In genomic region chr10:61069248-61069647, GRCm38 (mm10) we compare ENCODE assay signal across 9 mouse cellular contexts. TPM values are rescaled to one million over a fixed set of nuclear protein-coding genes. Genes with fewer than 3 reads are reported as not detected.
DNase-seq lines count a peak whose midpoint lies in the region; ATAC-seq and TF ChIP-seq lines count a peak whose summit lies in the region.
"Had no signal": no experiment of that assay in that cellular context is flagged by ENCODE, and none has a peak within 500 bp of the region (broad histone marks: within the 10 kb centered on the region; RNA-seq: fewer than 3 reads in every experiment).

No protein-coding gene starts in this region.

- no peaks in the 10 kb centered on the region for H3K36me3 ChIP-seq in forebrain, embryonic 11.5 days (ENCODE audit: control insufficient read depth, insufficient read depth, low read length)
- H3K36me3 ChIP-seq in forebrain, embryonic 15.5 days: no peaks in the 10 kb centered on the region
- no peaks in the 10 kb centered on the region for H3K36me3 ChIP-seq in liver, embryonic 12.5 days
- no peaks in the 10 kb centered on the region for H3K36me3 ChIP-seq in liver, postnatal 0 days (replicated peaks; ENCODE audit: insufficient read depth, low read length)
- no peaks in the 10 kb centered on the region for H3K36me3 ChIP-seq in hindbrain, embryonic 15.5 days
- no peaks in the 10 kb centered on the region for H3K36me3 ChIP-seq in neural tube, embryonic 14.5 days (ENCODE audit: control insufficient read depth, insufficient read depth, low read length)

- H3K4me2 ChIP-seq in forebrain, embryonic 11.5 days (ENCODE audit: low read depth, low read length, severe bottlenecking): peak overlapping the region; percentile 9; the same call in 1 of the 2 replicates
- no peak overlapping the region for H3K4me2 ChIP-seq in forebrain, embryonic 15.5 days (replicated peaks)
- H3K4me2 ChIP-seq in liver, embryonic 12.5 days: peak overlapping the region; percentile 17; the same call in 1 of the 2 replicates
- no peak overlapping the region for H3K4me2 ChIP-seq in liver, postnatal 0 days (ENCODE audit: low read depth, low read length)
- peak overlapping the region; percentile 28; the same call in 1 of the 2 replicates for H3K4me2 ChIP-seq in hindbrain, embryonic 15.5 days
- peak overlapping the region; percentile 23; the same call in 1 of the 2 replicates for H3K4me2 ChIP-seq in neural tube, embryonic 14.5 days (ENCODE audit: low read depth, low read length)

- no peak for TF ChIP-seq CTCF in liver, postnatal 0 days (IDR thresholded peaks at IDR 0.05; ENCODE audit: low read depth)

- peaks cover 10% of the 10 kb centered on the region for H3K4me1 ChIP-seq in forebrain, embryonic 11.5 days (replicated peaks; ENCODE audit: control insufficient read depth, insufficient read depth, low read length)
- H3K4me1 ChIP-seq in forebrain, embryonic 15.5 days: 0 out of 2 replicates have a peak, but pooled peaks cover 5% of the 10 kb centered on the region
- H3K4me1 ChIP-seq in liver, embryonic 12.5 days: peaks cover 26% of the 10 kb centered on the region
- H3K4me1 ChIP-seq in liver, postnatal 0 days (ENCODE audit: insufficient read depth): no peaks in the 10 kb centered on the region; the same call in 1 of the 2 replicates
- H3K4me1 ChIP-seq in hindbrain, embryonic 15.5 days (replicated peaks): peaks cover 11% of the 10 kb centered on the region
- H3K4me1 ChIP-seq in neural tube, embryonic 14.5 days (ENCODE audit: control insufficient read depth, insufficient read depth, low read length): peaks cover 9% of the 10 kb centered on the region; the same call in 1 of the 2 replicates

- no peaks in the 10 kb centered on the region for H3K9me3 ChIP-seq in forebrain, embryonic 11.5 days (ENCODE audit: control insufficient read depth, low read length)
- H3K9me3 ChIP-seq in forebrain, embryonic 15.5 days: no peaks in the 10 kb centered on the region
- no peaks in the 10 kb centered on the region for H3K9me3 ChIP-seq in liver, embryonic 12.5 days (replicated peaks)
- H3K9me3 ChIP-seq in liver, postnatal 0 days (ENCODE audit: low read length): no peaks in the 10 kb centered on the region
- H3K9me3 ChIP-seq in hindbrain, embryonic 15.5 days: no peaks in the 10 kb centered on the region
- no peaks in the 10 kb centered on the region for H3K9me3 ChIP-seq in neural tube, embryonic 14.5 days (ENCODE audit: control insufficient read depth, low read length)

- no peak overlapping the region for H3K27ac ChIP-seq in forebrain, embryonic 11.5 days (ENCODE audit: low read depth, low read length)
- H3K27ac ChIP-seq in forebrain, embryonic 15.5 days (replicated peaks): no peak overlapping the region
- H3K27ac ChIP-seq in liver, embryonic 12.5 days: no peak overlapping the region
- no peak overlapping the region for H3K27ac ChIP-seq in liver, postnatal 0 days (ENCODE audit: low read depth)
- no peak overlapping the region for H3K27ac ChIP-seq in hindbrain, embryonic 15.5 days (replicated peaks)
- H3K27ac ChIP-seq in neural tube, embryonic 14.5 days (ENCODE audit: low read depth, low read length): no peak overlapping the region

- no peak for TF ChIP-seq EP300 in liver, postnatal 0 days (IDR thresholded peaks at IDR 0.05; ENCODE audit: low read depth)

- 8% methylated on average over 13 of the region's 13 CpGs for WGBS in forebrain, embryonic 11.5 days
- 9% methylated on average over 13 of the region's 13 CpGs for WGBS in forebrain, embryonic 15.5 days
- 19% methylated on average over 13 of the region's 13 CpGs for WGBS in liver, embryonic 12.5 days (ENCODE audit: insufficient replicate concordance)
- 19% methylated on average over 11 of the region's 13 CpGs for WGBS in liver, postnatal 0 days (ENCODE audit: insufficient replicate concordance)
- WGBS in hindbrain, embryonic 15.5 days: 12% methylated on average over 13 of the region's 13 CpGs
- WGBS in neural tube, embryonic 14.5 days: 5% methylated on average over 13 of the region's 13 CpGs

- no peak overlapping the region for H3K9ac ChIP-seq in forebrain, embryonic 11.5 days (ENCODE audit: low read length)
- H3K9ac ChIP-seq in forebrain, embryonic 15.5 days (replicated peaks): no peak overlapping the region
- no peak overlapping the region for H3K9ac ChIP-seq in liver, embryonic 12.5 days
- H3K9ac ChIP-seq in liver, postnatal 0 days (replicated peaks): no peak overlapping the region
- H3K9ac ChIP-seq in hindbrain, embryonic 15.5 days: no peak overlapping the region
- no peak overlapping the region for H3K9ac ChIP-seq in neural tube, embryonic 14.5 days (replicated peaks; ENCODE audit: low read depth, low read length)

- H3K27me3 ChIP-seq in forebrain, embryonic 11.5 days (ENCODE audit: control insufficient read depth, insufficient read depth, low read length): no peaks in the 10 kb centered on the region
- no peaks in the 10 kb centered on the region for H3K27me3 ChIP-seq in forebrain, embryonic 15.5 days
- H3K27me3 ChIP-seq in liver, embryonic 12.5 days (replicated peaks): peaks cover 39% of the 10 kb centered on the region
- no peaks in the 10 kb centered on the region for H3K27me3 ChIP-seq in liver, postnatal 0 days (ENCODE audit: insufficient read depth, low read length)
- H3K27me3 ChIP-seq in hindbrain, embryonic 15.5 days: no peaks in the 10 kb centered on the region
- no peaks in the 10 kb centered on the region for H3K27me3 ChIP-seq in neural tube, embryonic 14.5 days (ENCODE audit: control insufficient read depth, insufficient read depth, low read length)

- ATAC-seq in forebrain, embryonic 11.5 days (replicated peaks; ENCODE audit: low FRiP score): no peak
- no peak for ATAC-seq in forebrain, embryonic 15.5 days (replicated peaks)
- no peak for ATAC-seq in liver, embryonic 12.5 days
- ATAC-seq in liver, postnatal 0 days: no peak; the same call in 1 of the 2 replicates
- ATAC-seq in hindbrain, embryonic 15.5 days (ENCODE audit: low FRiP score, low read depth): peak; percentile 47; the same call in 1 of the 2 replicates
- ATAC-seq in neural tube, embryonic 14.5 days (ENCODE audit: low read depth): peak; percentile 26; the same call in 1 of the 2 replicates

- DNase-seq in forebrain, embryonic 11.5 days (ENCODE audit: low spot score): no peak
- no peak for DNase-seq in liver, postnatal 0 days
- no peak for DNase-seq in right cerebral cortex, postnatal 10 days (ENCODE audit: low spot score in 2 of 2)
- no peak for DNase-seq in urinary bladder, postnatal 14 days (ENCODE audit: low spot score)
- DNase-seq: spleen, adult 18-20 months had no signal

- no peak overlapping the region; the same call in 1 of the 2 replicates for H3K4me3 ChIP-seq in forebrain, embryonic 11.5 days (ENCODE audit: low read depth, low read length)
- H3K4me3 ChIP-seq in forebrain, embryonic 15.5 days: no peak overlapping the region
- no peak overlapping the region for H3K4me3 ChIP-seq in liver, embryonic 12.5 days
- no peak overlapping the region for H3K4me3 ChIP-seq in liver, postnatal 0 days (ENCODE audit: low read depth, low read length)
- no peak overlapping the region for H3K4me3 ChIP-seq in hindbrain, embryonic 15.5 days
- no peak overlapping the region for H3K4me3 ChIP-seq in neural tube, embryonic 14.5 days (ENCODE audit: low read depth, low read length)

RNA-seq across cellular contexts. Expression of gene Pcbd1, which starts 19.9 kb away (rescaled TPM):
- polyA plus RNA-seq in forebrain, embryonic 11.5 days (2014; fragmentation: Nextera tagmentation; extraction: Ambion mirVana): 17.3 and 17.6 TPM in 2 replicates
- 15.8 and 16.5 TPM in 2 replicates for polyA plus RNA-seq in forebrain, embryonic 15.5 days (2015; fragmentation: Nextera tagmentation; extraction: Ambion mirVana)
- polyA plus RNA-seq in liver, embryonic 12.5 days (2016; fragmentation: Nextera tagmentation; extraction: Ambion mirVana): 123 and 125 TPM in 2 replicates
- 333 and 355 TPM in 2 replicates for polyA plus RNA-seq in liver, postnatal 0 days (2015; fragmentation: Nextera tagmentation; extraction: Ambion mirVana)
- polyA plus RNA-seq in hindbrain, embryonic 15.5 days (2015; fragmentation: Nextera tagmentation; extraction: Ambion mirVana): 42.8 and 47.7 TPM in 2 replicates
- 38.2 and 51.2 TPM in 2 replicates for polyA plus RNA-seq in neural tube, embryonic 14.5 days (2014; fragmentation: Nextera tagmentation; extraction: Ambion mirVana)

Comparison
In these comparisons a context has a peak if more than half of its experiments do, and no peak if none do; other contexts are left out.
1. H3K4me2 ChIP-seq: peak in forebrain, embryonic 11.5 days (single experiment), liver, embryonic 12.5 days (single experiment), hindbrain, embryonic 15.5 days (single experiment) and neural tube, embryonic 14.5 days (single experiment); none in forebrain, embryonic 15.5 days (single experiment) and liver, postnatal 0 days (single experiment).
2. ATAC-seq: peak in hindbrain, embryonic 15.5 days (single experiment) and neural tube, embryonic 14.5 days (single experiment); none in forebrain, embryonic 11.5 days (single experiment), forebrain, embryonic 15.5 days (single experiment), liver, embryonic 12.5 days (single experiment) and liver, postnatal 0 days (single experiment).